Mouse (Mus musculus): ENCODE measurements around the gene Zswim5.

Gene Zswim5

GRCm38 (mm10) chr4:116876995-116877728, at the start of gene Zswim5:
Gene Zswim5 (plus strand): TSS chr4:116877376.
- in situ Hi-C loops (cut with MboI, MseI): no loop called here

GRCm38 (mm10) chr4:116827819-116828218, 49.4 kb upstream of the Zswim5 start:
- in situ Hi-C loops (cut with MboI, MseI): no loop called here

- in situ Hi-C loops (cut with MboI, MseI): loop anchor here in 1 of 2 experiments (5.0 to 10.0 kb wide), 3 partner anchors 43 to 1635 kb away; no protein-coding TSS in a partner anchor
Observed at GRCm38 (mm10) chr4:116829364-116830069, 47.7 kb upstream of the Zswim5 start.

- in situ Hi-C loops (cut with MboI, MseI): loop anchor here in 1 of 2 experiments (5.0 to 10.0 kb wide), 3 partner anchors 42 to 1635 kb away; no protein-coding TSS in a partner anchor
Observed at GRCm38 (mm10) chr4:116830070-116830368, 47.2 kb upstream of the Zswim5 start.

GRCm38 (mm10) chr4:116838999-116839398, 38.2 kb upstream of the Zswim5 start:
- in situ Hi-C loops (cut with MboI, MseI): loop anchor here in 1 of 2 experiments (10.0 kb wide), 1 partner anchor 1626 kb away; no protein-coding TSS in a partner anchor

- in situ Hi-C loops (cut with MboI, MseI): loop anchor here in 1 of 2 experiments (10.0 kb wide), 1 partner anchor 265 kb away; no protein-coding TSS in a partner anchor
Observed at GRCm38 (mm10) chr4:116840096-116840495, 37.1 kb upstream of the Zswim5 start.

- in situ Hi-C loops (cut with MboI, MseI): loop anchor here in 1 of 2 experiments (10.0 kb wide), 1 partner anchor 264 kb away; no protein-coding TSS in a partner anchor
Observed at GRCm38 (mm10) chr4:116840841-116841240, 36.3 kb upstream of the Zswim5 start.

- in situ Hi-C loops (cut with MboI, MseI): loop anchor here in 1 of 2 experiments (10.0 kb wide), 1 partner anchor 260 kb away; no protein-coding TSS in a partner anchor
Observed at GRCm38 (mm10) chr4:116844324-116844723, 32.9 kb upstream of the Zswim5 start.

- in situ Hi-C loops (cut with MboI, MseI): loop anchor here in 1 of 2 experiments (10.0 kb wide), 1 partner anchor 255 kb away; no protein-coding TSS in a partner anchor
Observed at GRCm38 (mm10) chr4:116849901-116850300, 27.3 kb upstream of the Zswim5 start.

GRCm38 (mm10) chr4:116854286-116854685, 22.9 kb upstream of the Zswim5 start:
- in situ Hi-C loops (cut with MboI, MseI): no loop called here

- in situ Hi-C loops (cut with MboI, MseI): no loop called here
Observed at GRCm38 (mm10) chr4:116857203-116857602, 20.0 kb upstream of the Zswim5 start.

GRCm38 (mm10) chr4:116859711-116860110, 17.5 kb upstream of the Zswim5 start:
- in situ Hi-C loops (cut with MboI, MseI): loop anchor here in 1 of 2 experiments (5.0 kb wide), 1 partner anchor 73 kb away; no protein-coding TSS in a partner anchor

- in situ Hi-C loops (cut with MboI, MseI): loop anchor here in 1 of 2 experiments (5.0 kb wide), 1 partner anchor 70 kb away; no protein-coding TSS in a partner anchor
Observed at GRCm38 (mm10) chr4:116862023-116862422, 15.2 kb upstream of the Zswim5 start.

GRCm38 (mm10) chr4:116869898-116870297, 7.3 kb upstream of the Zswim5 start:
- in situ Hi-C loops (cut with MboI, MseI): loop anchor here in 1 of 2 experiments (5.0 kb wide), 1 partner anchor 38 kb away; no protein-coding TSS in a partner anchor

GRCm38 (mm10) chr4:116874595-116874994, 2.6 kb upstream of the Zswim5 start:
- in situ Hi-C loops (cut with MboI, MseI): loop anchor here in 1 of 2 experiments (5.0 kb wide), 1 partner anchor 42 kb away; no protein-coding TSS in a partner anchor

GRCm38 (mm10) chr4:116876630-116876994, 564 bp upstream of the Zswim5 start:
- in situ Hi-C loops (cut with MboI, MseI): no loop called here

GRCm38 (mm10) chr4:116877729-116878321, 649 bp downstream of the Zswim5 start:
- in situ Hi-C loops (cut with MboI, MseI): no loop called here

- in situ Hi-C loops (cut with MboI, MseI): no loop called here
Observed at GRCm38 (mm10) chr4:116878491-116878890, 1.3 kb downstream of the Zswim5 start.

GRCm38 (mm10) chr4:116882679-116883078, 5.5 kb downstream of the Zswim5 start:
- in situ Hi-C loops (cut with MboI, MseI): no loop called here

GRCm38 (mm10) chr4:116894200-116895080, 17.3 kb downstream of the Zswim5 start:
- in situ Hi-C loops (cut with MboI, MseI): no loop called here

Data from T-helper 17 cell (primary cell).